Mouse (Mus musculus): ENCODE measurements around the gene Ecsit.

- TF ChIP-seq CTCF (IDR thresholded peaks at IDR 0.05; ENCODE audit: borderline replicate concordance, extremely low read depth, insufficient read depth, insufficient read length) (no peak), POLR2A (IDR thresholded peaks at IDR 0.05; ENCODE audit: borderline replicate concordance, extremely low read depth, insufficient read depth, insufficient read length, poor library complexity, severe bottlenecking) (no peak)
These were observed 28.2 kb downstream of the Ecsit start for GRCm38 (mm10) chr9:22057031-22057517.

Measured in brain, embryonic 14.5 days (tissue).